Mouse (Mus musculus): ENCODE results near the gene Fam172a. TPM values are rescaled to one million over a fixed set of nuclear protein-coding genes. Genes with fewer than 3 reads are reported as not detected.

The Fam172a gene
- polyA plus RNA-seq, 1 experiment from 2014 or later = 27.0 TPM

- H3K4me1 ChIP-seq (replicated peaks) = peaks cover 3% of the 10 kb centered on the region
- H3K9ac ChIP-seq (replicated peaks) = no peak overlapping the region
- under 1% methylated on average over 15 of the region's 15 CpGs for WGBS
- peaks cover 68% of the 10 kb centered on the region for H3K27me3 ChIP-seq
- no peak overlapping the region for H3K4me3 ChIP-seq (replicated peaks)
- no peaks in the 10 kb centered on the region for H3K9me3 ChIP-seq
- no peak overlapping the region for H3K27ac ChIP-seq
- H3K36me3 ChIP-seq = no peaks in the 10 kb centered on the region
- ATAC-seq (ENCODE audit: insufficient number of reproducible peaks, insufficient read depth, low FRiP score, low TSS enrichment, low read depth) = no peak
- H3K4me2 ChIP-seq = no peak overlapping the region
Observed at GRCm38 (mm10) chr13:78171320-78171719, 469.5 kb downstream of the Fam172a start.

- Histone ChIP-seq H3K9ac (replicated peaks) (no peak overlapping the region), H3K27ac (no peak overlapping the region), H3K4me2 (no peak overlapping the region), H3K27me3 (peaks cover 71% of the 10 kb centered on the region), H3K9me3 (no peaks in the 10 kb centered on the region), H3K36me3 (no peaks in the 10 kb centered on the region), H3K4me3 (replicated peaks) (no peak overlapping the region), H3K4me1 (replicated peaks) (peaks cover 3% of the 10 kb centered on the region)
- WGBS = 1% methylated on average over 17 of the region's 17 CpGs
- no peak for ATAC-seq (ENCODE audit: insufficient number of reproducible peaks, insufficient read depth, low FRiP score, low TSS enrichment, low read depth)
Observed at GRCm38 (mm10) chr13:78171984-78172636, 470.3 kb downstream of the Fam172a start.

- H3K4me1 ChIP-seq (replicated peaks) = peaks cover 3% of the 10 kb centered on the region
- no peak for ATAC-seq (ENCODE audit: insufficient number of reproducible peaks, insufficient read depth, low FRiP score, low TSS enrichment, low read depth)
- peaks cover 68% of the 10 kb centered on the region for H3K27me3 ChIP-seq
- H3K4me2 ChIP-seq = no peak overlapping the region
- H3K36me3 ChIP-seq = no peaks in the 10 kb centered on the region
- H3K4me3 ChIP-seq (replicated peaks) = no peak overlapping the region
- no peak overlapping the region for H3K27ac ChIP-seq
- H3K9ac ChIP-seq (replicated peaks) = no peak overlapping the region
- whole genome bisulfite sequencing = 1% methylated on average over 3 of the region's 3 CpGs
- no peaks in the 10 kb centered on the region for H3K9me3 ChIP-seq
Observed at GRCm38 (mm10) chr13:78172861-78173260, 471.0 kb downstream of the Fam172a start.

- H3K4me2 ChIP-seq = no peak overlapping the region
- no peak overlapping the region for H3K27ac ChIP-seq
- no peaks in the 10 kb centered on the region for H3K9me3 ChIP-seq
- H3K4me3 ChIP-seq (replicated peaks) = no peak overlapping the region
- no peak for ATAC-seq (ENCODE audit: insufficient number of reproducible peaks, insufficient read depth, low FRiP score, low TSS enrichment, low read depth)
- WGBS = 8% methylated on average over 3 of the region's 3 CpGs
- no peak overlapping the region for H3K9ac ChIP-seq (replicated peaks)
- H3K36me3 ChIP-seq = no peaks in the 10 kb centered on the region
- peaks cover 5% of the 10 kb centered on the region for H3K4me1 ChIP-seq (replicated peaks)
- H3K27me3 ChIP-seq = peaks cover 75% of the 10 kb centered on the region
Observed at GRCm38 (mm10) chr13:78174191-78174590, 472.4 kb downstream of the Fam172a start.

- Histone ChIP-seq H3K9me3 (no peaks in the 10 kb centered on the region), H3K27ac (no peak overlapping the region), H3K4me1 (replicated peaks) (peaks cover 9% of the 10 kb centered on the region), H3K9ac (replicated peaks) (no peak overlapping the region), H3K4me2 (no peak overlapping the region), H3K27me3 (peaks cover 76% of the 10 kb centered on the region), H3K36me3 (no peaks in the 10 kb centered on the region), H3K4me3 (replicated peaks) (no peak overlapping the region)
- WGBS = 0% methylated on average over 1 of the region's 1 CpGs
- no peak for ATAC-seq (ENCODE audit: insufficient number of reproducible peaks, insufficient read depth, low FRiP score, low TSS enrichment, low read depth)
Observed at GRCm38 (mm10) chr13:78174891-78175290, 473.1 kb downstream of the Fam172a start.

DNA sequence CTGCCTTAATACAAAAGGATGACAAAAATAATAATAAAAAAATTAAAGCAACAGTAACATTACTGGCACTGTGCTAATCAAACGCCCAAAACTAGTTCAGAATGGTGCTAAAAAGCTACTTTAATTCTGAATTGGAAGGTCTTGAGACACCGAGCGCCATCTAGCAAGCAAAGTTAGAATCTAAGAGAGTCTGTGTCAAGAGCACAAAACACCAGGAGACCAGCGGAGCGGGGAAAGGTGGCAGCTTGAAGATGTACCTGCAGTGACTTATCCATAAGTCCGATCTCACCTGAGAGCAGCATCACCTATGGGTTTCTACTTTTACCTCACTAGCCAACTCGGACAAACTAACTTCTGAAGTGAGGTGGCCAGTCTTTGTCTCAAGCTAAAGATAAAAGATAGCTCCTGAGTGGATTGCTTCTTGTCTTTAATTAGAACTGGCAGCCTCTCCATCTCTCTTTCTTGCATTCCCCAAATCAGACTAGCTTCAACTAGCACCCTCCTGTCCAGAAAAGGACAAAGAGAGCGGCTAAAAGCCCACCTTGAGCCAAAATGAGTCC lies 474.1 kb downstream of the Fam172a start:
- Histone ChIP-seq H3K9me3 (no peaks in the 10 kb centered on the region), H3K9ac (replicated peaks) (no peak overlapping the region), H3K27ac (no peak overlapping the region), H3K27me3 (peaks cover 76% of the 10 kb centered on the region), H3K4me2 (no peak overlapping the region), H3K4me3 (replicated peaks) (no peak overlapping the region), H3K4me1 (replicated peaks) (peaks cover 10% of the 10 kb centered on the region), H3K36me3 (no peaks in the 10 kb centered on the region)
- no peak for ATAC-seq (ENCODE audit: insufficient number of reproducible peaks, insufficient read depth, low FRiP score, low TSS enrichment, low read depth)
- 2% methylated on average over 8 of the region's 8 CpGs for WGBS

DNA sequence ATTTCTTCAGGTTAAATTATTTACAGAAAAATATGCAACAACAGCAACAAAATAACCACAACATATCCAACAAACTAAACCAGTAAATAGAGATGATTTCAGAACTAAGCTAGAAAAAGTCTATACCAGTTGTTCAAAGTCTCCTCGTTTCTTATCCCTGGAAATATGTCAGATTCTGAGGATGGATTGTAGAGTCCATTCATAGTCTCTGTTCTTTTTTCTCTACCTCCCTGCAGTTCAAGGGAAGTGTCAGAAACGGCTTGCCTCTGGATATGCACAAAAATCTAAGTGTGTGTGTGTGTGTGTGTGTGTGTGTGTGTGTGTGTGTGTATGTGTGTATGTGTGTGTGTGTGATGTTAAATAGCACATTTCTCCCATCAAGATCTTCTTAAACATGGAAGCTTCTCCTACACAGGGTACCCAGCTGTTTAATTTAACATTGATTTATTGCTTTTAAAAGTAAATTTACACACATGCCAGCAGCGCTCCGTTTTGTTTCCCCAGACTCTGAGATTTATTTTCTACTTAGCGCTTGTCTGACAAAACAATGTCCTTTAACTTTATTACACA lies 475.6 kb downstream of the Fam172a start:
- Histone ChIP-seq H3K27ac (no peak overlapping the region), H3K4me3 (replicated peaks) (no peak overlapping the region)
- ATAC-seq (ENCODE audit: insufficient number of reproducible peaks, insufficient read depth, low FRiP score, low TSS enrichment, low read depth) = no peak

DNA sequence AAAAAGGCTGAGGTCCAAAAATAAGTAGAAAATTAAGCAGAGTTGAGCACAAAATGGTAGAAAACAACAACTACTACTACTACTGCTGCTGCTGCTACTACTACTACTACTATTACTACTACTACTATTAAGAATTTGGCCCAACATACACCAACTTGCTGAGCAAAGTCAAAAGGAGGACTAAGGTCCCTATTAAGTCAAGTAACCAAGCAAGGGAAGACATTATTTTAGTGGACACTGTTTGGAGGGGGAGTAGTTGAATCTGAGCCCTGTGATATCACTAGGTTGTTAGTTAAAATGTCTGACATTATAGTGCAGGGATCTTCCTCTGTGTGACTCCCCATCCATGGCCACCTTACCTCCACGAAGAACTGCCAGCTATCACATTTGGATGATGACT lies 476.2 kb downstream of the Fam172a start:
- no peak overlapping the region for H3K4me3 ChIP-seq (replicated peaks)
- H3K27ac ChIP-seq = no peak overlapping the region

More for the DNA sequence above, 475.6 kb downstream of the Fam172a start:
- H3K36me3 ChIP-seq = no peaks in the 10 kb centered on the region
- no peaks in the 10 kb centered on the region for H3K9me3 ChIP-seq
- peaks cover 76% of the 10 kb centered on the region for H3K27me3 ChIP-seq
- H3K4me1 ChIP-seq (replicated peaks) = peaks cover 21% of the 10 kb centered on the region
- no peak overlapping the region for H3K9ac ChIP-seq (replicated peaks)
- H3K4me2 ChIP-seq = no peak overlapping the region
- WGBS = 3% methylated on average over 5 of the region's 5 CpGs

DNA sequence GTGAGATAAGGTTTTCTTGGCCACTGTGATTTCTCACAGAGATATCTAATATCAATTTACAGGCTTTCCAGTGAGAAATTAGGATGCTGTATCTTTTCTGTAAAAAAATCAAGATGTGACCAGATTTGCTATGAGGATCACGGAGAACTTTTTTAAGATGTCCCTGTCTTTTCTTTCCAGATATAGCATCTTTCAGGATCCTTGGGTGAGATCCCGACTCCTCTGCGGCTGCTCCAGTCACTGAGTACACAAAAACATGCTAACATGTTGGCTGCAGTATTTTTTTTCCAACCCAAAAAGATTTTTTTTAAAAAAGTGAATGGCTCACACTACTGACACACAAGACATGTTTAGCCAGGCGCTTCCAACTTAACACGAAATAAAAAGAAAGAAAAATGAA lies 476.9 kb downstream of the Fam172a start:
- H3K27me3 ChIP-seq = peaks cover 80% of the 10 kb centered on the region
- WGBS = 4% methylated on average over 5 of the region's 5 CpGs
- no peaks in the 10 kb centered on the region for H3K36me3 ChIP-seq
- H3K9me3 ChIP-seq = no peaks in the 10 kb centered on the region
- H3K4me3 ChIP-seq (replicated peaks) = no peak overlapping the region
- no peak overlapping the region for H3K27ac ChIP-seq
- no peak for ATAC-seq (ENCODE audit: insufficient number of reproducible peaks, insufficient read depth, low FRiP score, low TSS enrichment, low read depth)
- H3K9ac ChIP-seq (replicated peaks) = no peak overlapping the region
- H3K4me1 ChIP-seq (replicated peaks) = peaks cover 21% of the 10 kb centered on the region
- H3K4me2 ChIP-seq = no peak overlapping the region

More for the DNA sequence above, 476.2 kb downstream of the Fam172a start:
- H3K9me3 ChIP-seq = no peaks in the 10 kb centered on the region
- WGBS = 0% methylated on average over 1 of the region's 1 CpGs
- H3K9ac ChIP-seq (replicated peaks) = no peak overlapping the region
- no peak for ATAC-seq (ENCODE audit: insufficient number of reproducible peaks, insufficient read depth, low FRiP score, low TSS enrichment, low read depth)
- peaks cover 76% of the 10 kb centered on the region for H3K27me3 ChIP-seq
- H3K4me1 ChIP-seq (replicated peaks) = peaks cover 21% of the 10 kb centered on the region
- no peaks in the 10 kb centered on the region for H3K36me3 ChIP-seq
- no peak overlapping the region for H3K4me2 ChIP-seq

- WGBS = 2% methylated on average over 38 of the region's 38 CpGs
- no peaks in the 10 kb centered on the region for H3K9me3 ChIP-seq
- H3K27ac ChIP-seq = no peak overlapping the region
- no peak for ATAC-seq (ENCODE audit: insufficient number of reproducible peaks, insufficient read depth, low FRiP score, low TSS enrichment, low read depth)
- no peaks in the 10 kb centered on the region for H3K36me3 ChIP-seq
- peak overlapping the region; percentile 50 for H3K4me2 ChIP-seq
- peak overlapping the region; percentile 27 for H3K4me3 ChIP-seq (replicated peaks)
- H3K9ac ChIP-seq (replicated peaks) = no peak overlapping the region
- peaks cover 21% of the 10 kb centered on the region for H3K4me1 ChIP-seq (replicated peaks)
- peaks cover 83% of the 10 kb centered on the region for H3K27me3 ChIP-seq
Observed at GRCm38 (mm10) chr13:78179312-78180097, 477.7 kb downstream of the Fam172a start.

DNA sequence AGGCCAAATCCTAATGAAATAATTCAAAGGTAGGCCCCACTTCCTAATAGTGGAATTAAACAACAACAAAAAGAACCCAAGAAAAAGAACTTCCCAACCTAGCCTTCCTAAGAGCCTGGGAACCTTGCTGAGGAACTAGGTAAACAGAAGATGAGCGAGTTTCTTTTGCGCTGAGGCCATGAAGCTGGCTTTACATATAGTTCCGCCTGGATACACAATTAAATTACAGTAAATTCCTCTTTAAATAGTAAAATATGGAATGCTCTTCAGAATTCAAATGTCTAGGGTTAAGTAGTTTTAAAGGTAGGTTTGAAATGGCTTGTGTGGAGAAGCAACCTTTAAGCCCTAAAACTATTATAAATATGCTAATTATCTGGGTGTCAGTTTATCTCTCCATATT lies 478.4 kb downstream of the Fam172a start:
- Histone ChIP-seq H3K9me3 (no peaks in the 10 kb centered on the region), H3K36me3 (no peaks in the 10 kb centered on the region), H3K4me3 (replicated peaks) (no peak overlapping the region), H3K27ac (no peak overlapping the region), H3K4me1 (replicated peaks) (peaks cover 21% of the 10 kb centered on the region), H3K27me3 (peaks cover 86% of the 10 kb centered on the region), H3K9ac (replicated peaks) (no peak overlapping the region), H3K4me2 (no peak overlapping the region)
- WGBS = 10% methylated on average over 3 of the region's 3 CpGs
- ATAC-seq (ENCODE audit: insufficient number of reproducible peaks, insufficient read depth, low FRiP score, low TSS enrichment, low read depth) = no peak

Measured in limb, embryonic 12.5 days (tissue).